Mouse (Mus musculus) testis, adult 10 weeks (tissue): Measurements from ENCODE around the gene Jak1. TPM values are rescaled to one million over a fixed set of nuclear protein-coding genes. Genes with fewer than 3 reads are reported as not detected.

ENCODE experiments used
- polyA plus RNA-seq: library from polyadenylated mRNA; stranded (reverse); fragments of 350-450 nt; fragmentation: Illumina TruSeq; extraction: RNeasy Lipid Tissue Mini Kit (QIAGEN cat#74804); gene quantifications from one replicate; pipeline ENCODE4 v1.2.3, GENCODE M21; 2014; ENCODE audit warnings: low read depth, low replicate concordance

Gene Jak1
- 34.0 TPM for polyA plus RNA-seq

GRCm38 (mm10) chr4:101264741-101265513 is at the start of gene Jak1:
Gene Jak1 (minus strand): TSS chr4:101265282.

Other genes starting within 250 kb of the Jak1 start
- gene Gm10577, start 244.6 kb downstream of the Jak1 start, polyA plus RNA-seq: not detected
- gene Raver2, start 196.3 kb downstream of the Jak1 start, polyA plus RNA-seq: 1.8 TPM
- gene Ak4, start 154.0 kb upstream of the Jak1 start, polyA plus RNA-seq: 3.7 TPM
- 1.3 TPM for gene Dnajc6, start 231.4 kb upstream of the Jak1 start, polyA plus RNA-seq